Mouse (Mus musculus): ENCODE results near the gene Cep128.
"Not testable (repeated sequence)": the region's sequence is repeated elsewhere in the genome, so short reads cannot be mapped to it uniquely, and the experiment has no call there.

Gene Cep128

DNA sequence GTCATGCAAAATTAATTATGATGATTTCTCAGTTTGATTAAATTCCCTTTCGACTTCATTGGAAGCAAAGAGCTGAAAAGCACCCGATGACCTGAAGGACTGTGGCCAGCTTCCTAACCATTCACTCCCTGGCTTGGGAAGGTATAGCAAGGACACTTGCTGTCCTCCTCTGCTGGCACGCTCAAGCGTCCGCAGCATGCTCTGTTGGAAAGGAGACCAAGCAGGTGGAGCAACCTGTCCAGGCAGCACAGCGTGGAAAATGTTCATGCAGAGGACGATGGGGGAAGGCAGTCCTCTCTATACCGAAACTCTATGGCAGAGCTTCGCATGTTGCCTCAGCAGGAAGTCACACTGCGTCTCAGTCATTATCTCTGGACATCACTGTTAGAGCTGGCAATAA is 327.3 kb downstream of the Cep128 start:
- DNase-seq = no peak

DNA sequence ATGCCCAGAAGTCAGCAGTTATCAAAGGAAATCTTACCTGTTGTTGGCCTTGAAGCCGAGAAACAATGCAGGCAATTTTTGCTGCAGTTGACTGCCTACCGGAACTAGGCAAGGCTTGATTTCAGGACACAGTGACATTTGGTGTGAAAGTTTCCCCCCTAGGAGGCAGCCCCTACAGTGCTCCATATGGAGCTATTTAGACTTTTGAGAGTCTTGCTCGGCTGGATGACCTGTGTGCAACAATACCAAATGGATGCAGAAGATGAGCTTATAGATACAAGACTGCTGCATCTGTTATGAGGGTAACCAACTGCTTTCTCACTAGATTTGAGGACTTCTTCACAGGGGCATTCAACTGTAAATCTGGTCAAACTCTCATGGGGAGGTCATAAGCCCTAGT is 331.9 kb downstream of the Cep128 start:
- DNase-seq = no peak

DNA sequence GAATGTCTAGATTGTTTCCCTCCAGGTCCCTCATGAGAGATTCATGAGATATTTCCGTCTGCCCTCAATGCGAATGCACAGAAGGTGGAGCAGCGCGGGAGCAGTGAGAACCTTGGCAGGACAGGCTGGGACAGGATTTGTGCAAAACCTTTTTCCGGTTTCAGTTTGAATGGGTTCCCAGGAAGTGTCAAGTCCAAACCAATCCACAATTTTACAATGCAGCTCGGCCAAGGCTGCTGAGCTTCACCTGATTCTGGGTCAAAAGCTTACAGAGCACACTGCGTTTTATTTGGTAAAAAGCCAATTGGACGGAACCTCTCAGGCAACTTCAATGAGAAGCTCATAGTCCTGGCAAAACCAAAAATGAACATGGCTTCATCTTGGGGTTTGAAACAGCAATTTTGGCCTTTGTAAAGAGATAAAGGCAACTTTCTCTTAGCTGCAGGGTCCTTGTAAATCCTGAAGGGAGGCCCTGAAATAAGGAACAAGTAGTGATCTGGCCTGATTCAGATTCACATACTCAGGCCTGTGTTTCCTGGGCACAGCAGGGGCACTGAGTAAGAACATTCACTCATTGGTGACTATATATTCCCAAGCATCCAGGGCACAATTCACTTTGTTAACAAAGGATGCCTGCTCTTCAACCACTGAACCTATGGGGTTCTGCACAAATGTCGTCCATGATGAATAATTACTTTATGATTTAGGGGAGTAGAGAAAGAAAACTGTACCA is 333.4 kb downstream of the Cep128 start:
- DNase-seq = no peak

DNA sequence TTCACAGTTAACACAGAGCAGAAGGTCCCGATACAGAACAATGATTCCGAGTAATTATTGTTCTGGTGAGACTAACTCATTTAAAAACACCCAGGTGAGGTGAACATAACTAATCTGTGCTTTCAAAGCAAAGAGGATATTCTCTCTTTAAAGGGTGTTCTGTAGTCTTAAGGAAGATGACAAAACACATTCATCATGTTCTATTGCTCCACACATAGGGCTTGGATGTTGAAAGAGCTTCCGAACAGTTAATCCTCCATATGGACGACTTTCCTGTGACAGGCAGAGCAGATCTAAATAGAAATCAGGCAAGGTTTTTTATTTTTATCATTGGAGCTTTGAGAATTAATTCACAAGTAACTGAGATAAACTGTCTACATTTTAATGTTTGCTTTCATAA is 342.8 kb downstream of the Cep128 start:
- DNase-seq = no peak

DNA sequence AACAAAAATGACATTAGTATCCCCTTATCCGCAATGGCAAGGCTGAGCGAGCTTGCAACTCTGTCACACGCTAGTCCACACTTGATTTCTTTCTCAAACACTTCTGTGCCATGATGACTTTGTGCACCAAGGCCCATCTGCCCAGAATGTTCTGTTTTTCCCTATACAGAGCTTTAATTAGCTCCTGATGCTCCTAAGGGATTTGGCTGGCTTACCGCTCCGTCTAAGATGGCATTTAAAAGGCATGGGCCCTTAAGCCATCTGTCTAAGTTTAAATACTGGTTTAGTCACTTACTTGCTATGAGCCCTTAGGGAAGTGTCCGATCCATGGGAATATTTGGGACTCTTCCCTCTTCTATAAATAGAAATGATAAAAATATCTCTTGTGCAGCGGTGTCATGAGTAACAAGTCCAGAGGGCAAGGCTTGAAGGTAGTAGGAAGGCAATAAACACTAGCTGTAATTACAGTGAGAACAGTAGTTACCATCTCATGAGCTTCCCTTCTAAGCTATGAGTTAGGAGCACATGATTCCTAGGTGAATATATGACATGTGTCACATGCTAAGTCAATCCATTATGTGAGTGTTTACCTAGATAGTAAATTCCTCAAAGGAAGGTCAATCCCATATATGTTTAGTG is 343.8 kb downstream of the Cep128 start:
- DNase-seq = no peak

DNA sequence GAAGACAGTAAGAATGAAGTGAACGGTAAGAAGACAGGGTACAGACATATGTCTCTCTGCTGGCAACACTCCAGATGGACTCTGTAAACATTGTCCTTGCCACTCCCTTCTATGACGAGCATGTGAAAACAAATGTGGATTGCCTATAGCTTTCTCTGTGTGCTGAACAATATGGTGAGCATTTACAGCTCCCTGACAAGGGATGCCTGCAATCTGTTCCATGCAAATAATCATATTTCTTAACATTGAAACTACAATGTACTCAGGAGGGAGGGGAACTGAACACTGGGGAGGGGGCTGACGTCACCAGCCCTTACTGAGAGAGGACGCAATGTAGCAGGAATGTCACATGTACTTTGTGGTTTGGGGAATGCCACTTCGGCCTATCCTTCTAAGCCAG is 355.1 kb downstream of the Cep128 start:
- no peak for DNase-seq

DNA sequence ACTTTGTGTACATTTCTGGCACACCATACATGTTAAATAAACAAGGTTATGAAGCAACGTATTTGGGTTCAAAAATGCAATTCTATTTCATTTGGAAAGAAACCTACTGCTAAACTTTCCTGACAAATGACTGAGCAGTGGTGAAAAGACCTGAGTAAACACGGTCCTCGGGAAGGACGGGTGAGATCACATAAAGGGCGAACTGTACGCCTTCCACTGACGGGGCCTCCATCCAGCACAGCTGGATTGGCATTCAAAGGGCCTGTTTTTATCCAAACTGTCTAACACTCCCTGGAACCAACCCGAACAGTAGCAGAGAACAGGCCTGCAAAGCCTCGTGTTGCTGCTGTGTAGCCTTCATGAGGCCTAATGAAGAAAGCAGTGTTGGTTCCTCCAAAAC is 356.5 kb downstream of the Cep128 start:
- DNase-seq = no peak

DNA sequence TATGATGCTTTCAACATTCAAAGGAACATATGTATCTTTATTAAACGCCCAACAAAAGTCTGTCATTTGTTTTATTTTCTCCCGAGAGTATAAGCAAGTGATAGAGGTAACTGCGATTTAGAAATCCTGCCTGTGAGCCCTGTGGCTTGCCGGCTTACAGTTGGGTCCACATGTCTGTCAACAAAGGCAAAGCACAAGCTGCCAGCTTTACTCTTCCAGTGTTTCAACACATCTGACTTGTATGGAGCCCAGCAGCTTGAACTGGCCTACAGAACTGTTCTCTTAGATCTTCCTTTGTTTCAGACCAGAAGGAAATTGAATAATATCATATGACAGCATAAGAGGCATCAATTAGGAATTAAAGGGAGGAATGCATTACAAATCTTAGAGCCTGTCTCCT is 357.1 kb downstream of the Cep128 start:
- no peak for DNase-seq

DNA sequence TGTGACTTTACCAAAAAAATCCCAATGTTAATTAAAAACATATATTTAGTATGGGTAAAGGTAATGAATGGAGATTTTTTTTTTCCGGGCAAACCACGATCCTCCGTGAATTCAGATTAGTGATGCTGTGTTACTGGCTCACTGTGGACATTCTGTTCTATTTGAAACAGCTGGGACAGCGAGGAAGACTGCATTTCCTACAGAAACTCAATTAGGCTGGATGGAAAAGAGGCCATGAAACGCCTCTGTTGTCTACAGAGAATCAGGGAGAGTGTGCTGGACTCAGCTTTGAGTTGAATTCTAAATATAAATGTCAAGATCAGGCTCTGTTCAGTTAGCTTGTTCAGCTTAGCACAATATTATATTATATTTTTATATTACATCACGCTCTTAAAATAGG is 369.1 kb downstream of the Cep128 start:
- no peak for DNase-seq

DNA sequence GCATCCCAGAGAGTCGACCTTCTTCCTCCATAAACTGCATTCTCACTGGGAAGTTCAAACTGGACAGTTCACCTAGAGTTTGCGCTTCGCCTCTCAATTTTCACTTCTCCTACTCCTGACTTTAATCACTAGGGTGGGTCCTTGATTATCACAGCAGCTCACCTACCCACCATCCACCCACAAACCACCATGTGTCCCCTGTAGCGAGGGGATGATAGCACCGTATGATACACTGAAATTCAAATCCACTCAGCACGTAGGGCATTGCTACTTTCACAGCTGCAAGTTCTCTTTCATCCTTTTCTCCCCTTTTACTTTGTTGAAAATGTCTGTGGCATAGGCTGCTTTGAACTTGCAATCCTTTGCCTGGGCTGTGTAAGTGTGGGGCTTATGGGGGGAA is 371.2 kb downstream of the Cep128 start:
- no peak for DNase-seq

DNA sequence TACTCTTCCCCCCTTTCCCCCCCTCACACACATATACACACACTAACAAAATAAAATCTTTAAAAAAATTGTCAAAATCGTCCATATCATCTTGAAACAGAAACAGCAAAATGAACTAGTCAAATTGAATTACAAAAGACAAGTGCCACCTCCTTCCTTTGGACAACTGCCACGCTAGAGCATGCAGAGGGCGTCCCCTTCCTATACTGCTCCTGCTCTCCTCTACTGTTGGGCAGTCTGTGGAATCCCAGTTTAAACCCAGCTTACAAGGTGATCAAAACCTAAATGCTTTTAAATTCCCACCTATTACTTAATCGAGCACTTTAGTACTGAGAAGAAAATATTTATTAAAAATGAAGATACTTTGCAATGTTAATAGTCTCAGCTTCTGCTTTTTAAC is 372.0 kb downstream of the Cep128 start:
- DNase-seq = no peak

DNA sequence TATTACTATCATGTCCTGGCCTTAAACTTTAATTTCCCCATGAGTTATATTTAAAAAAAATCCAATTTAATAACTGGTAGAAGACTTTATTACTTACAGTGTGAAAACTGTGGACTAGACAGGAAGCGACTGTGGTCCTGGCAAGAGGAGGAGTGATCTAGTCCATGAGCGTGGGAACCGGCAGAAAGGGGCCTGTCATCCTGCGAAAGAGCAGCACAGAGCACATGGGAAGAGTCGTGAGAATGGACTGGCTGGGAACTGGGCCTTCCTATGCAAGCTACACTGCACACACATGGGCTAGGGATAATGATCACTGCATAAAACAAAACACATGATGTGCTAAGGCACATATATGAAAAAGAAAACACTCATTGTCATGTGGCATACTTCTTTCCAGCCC is 375.5 kb downstream of the Cep128 start:
- DNase-seq = no peak

DNA sequence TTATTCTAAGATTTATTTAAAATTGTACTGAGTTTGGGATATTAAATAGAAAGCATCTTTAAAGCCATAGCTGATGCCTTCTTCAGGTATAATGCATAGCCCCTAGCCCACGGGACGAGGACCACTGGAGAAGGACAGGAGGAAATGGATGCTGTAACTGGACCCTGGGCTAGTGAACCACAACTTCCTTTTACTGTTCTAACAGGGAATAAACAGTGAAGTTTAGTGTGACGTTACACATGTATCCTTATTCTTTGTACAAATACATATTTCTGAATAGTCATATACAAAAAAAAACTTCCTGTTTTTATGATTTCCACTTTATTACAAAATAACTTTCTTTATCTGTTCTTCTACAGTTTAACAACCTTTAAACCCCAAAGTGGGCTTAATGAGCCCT is 376.0 kb downstream of the Cep128 start:
- no peak for DNase-seq

DNA sequence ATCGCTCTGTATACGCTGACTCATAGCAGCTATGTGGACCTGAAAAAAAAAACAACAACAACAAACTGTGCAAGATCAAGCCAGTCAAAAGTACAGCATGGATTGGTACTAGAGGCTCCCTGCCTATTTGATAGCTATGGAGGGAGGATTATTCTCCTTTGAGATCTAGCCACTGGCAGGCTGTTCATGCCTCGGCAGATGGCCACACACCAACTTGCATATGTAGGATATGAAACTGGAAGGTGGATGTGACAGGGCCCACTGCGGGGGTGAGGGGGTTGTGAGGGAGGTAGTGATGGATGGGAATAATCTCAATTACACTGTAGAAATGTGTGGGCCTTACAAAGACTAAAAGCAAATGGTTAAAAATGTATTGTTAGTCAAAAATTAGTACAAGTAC is 386.7 kb downstream of the Cep128 start:
- no peak for DNase-seq

DNA sequence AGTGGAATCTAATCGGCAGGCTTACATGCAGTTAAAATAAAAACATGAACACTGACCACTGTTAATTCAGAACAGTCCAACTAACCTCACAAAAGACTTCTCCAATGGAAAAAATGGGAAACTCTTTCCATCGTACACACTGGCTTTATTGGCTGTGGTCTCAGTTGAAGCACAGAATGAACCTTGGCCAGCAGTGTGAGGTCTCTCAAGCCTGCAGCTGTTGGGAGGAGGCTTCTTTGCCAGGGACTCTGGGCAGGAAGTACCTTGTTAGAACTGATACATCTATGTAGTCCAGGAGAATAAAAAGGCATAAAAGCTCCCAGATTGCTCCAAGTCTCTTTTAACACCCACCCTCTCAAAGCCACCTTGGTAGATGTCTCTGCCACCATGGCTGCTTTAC is 390.9 kb downstream of the Cep128 start:
- no peak for DNase-seq

DNA sequence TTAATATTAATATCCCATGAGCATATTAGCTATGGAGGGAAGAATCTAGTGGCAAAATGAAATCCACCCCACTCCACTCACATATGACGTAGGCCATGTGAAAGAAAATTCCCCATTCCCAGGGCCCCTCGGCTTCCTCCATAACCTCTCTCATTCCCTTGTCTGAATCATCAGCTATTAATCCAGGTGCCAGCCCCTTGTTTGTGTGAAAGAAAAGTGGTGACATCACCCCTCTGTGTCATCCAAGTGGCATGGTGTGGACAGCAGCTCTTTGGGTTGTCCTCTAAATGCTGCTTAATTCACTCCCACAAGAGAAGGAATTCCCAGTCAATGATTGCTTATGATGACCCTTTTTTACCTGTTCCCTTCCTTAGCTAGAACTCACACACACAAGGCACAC is 396.4 kb downstream of the Cep128 start:
- no peak for DNase-seq

DNA sequence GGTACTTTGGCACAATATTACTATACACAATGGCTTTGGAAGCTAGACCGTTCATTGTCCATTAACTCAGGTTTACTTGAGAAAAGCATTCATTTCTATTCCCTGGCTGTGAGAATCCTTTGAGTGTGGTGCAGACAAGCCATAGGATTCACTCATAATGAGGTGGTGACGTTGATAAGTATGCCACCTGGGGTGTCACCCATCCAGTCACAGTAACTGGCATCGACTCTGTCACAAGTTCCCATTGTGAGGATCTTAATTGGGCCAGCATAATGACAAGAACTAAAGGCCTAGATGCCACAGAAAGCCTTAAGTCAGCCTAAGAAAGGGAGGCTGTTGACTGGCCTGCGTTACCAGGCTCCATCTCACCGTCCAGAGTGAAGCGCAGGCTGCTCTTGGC is 396.9 kb downstream of the Cep128 start:
- no peak for DNase-seq

DNA sequence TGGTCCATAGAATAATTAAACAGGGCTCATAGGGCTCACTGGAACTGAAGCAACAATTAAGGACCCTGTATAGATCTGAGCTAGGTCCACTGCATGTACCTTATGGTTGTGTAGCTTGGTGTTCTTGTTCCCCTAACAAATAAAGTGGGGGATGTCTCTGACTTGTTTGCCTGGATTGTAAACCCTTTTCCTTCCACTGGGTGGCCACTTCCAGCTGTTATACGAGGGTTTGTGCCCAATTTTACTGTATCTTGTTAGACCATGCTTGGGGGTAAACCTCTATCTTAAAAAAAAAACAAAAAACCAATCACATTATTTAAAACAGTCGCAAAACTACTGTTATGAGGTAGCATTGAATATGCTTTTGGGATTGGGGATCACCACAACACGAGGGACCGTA is 402.2 kb downstream of the Cep128 start:
- DNase-seq = no peak

DNA sequence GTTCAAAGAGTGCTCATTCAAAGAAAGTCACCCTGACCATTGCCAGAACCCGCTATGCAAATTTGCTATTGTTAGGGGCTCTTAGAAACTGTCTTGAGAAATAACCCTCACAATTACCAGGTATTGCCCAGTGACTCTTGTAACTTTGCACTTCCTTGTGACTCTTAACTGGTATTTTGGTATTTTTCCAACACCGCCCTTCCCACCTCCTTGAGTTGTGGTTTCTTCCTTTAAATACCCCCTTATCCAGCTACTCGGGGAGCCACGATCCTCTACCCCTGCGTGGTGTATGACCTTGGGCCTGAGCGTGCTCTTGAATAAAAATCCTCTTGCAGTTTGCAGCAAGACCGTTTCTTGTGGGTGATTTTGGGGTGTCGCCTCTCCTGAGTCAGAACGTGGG is 407.8 kb downstream of the Cep128 start:
- not testable (repeated sequence) for DNase-seq

DNA sequence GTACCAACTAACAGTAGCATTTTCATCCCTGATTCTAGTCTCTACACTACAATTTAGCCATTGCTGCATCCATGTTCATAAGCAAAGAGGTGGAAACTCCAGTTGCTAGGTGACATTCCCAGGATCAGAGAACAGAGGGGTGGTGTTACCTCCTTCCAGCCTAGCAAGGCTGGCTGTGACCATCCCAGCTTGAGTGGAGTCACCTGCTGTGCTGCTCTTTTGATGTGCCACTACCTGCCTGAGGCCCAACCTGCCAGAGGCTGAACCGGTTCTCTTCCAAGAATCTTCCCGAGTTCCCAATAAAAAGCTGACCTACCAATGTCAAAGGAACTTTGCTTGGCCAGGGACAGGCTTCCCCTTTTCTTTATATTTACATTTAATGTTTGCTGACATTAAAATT is 408.8 kb downstream of the Cep128 start:
- DNase-seq = no peak

DNA sequence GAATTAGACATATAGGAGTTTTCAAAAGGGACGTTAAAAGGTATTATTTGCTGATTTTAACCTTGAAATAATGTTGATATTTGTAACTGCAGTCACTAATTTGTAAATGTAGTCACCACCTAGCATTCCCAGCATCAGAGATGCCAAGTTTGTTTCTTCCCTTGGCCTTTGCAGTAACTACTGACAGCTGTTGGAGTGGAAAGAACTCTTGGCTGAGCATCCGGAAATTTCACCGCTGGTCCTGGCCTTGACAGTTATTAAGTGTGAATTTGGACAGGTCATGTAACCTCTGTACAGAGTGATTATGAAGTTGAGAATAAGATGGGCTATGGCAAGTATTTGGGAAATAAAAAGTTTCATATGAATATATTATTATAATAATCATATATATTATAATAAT is 413.1 kb downstream of the Cep128 start:
- DNase-seq = no peak

DNA sequence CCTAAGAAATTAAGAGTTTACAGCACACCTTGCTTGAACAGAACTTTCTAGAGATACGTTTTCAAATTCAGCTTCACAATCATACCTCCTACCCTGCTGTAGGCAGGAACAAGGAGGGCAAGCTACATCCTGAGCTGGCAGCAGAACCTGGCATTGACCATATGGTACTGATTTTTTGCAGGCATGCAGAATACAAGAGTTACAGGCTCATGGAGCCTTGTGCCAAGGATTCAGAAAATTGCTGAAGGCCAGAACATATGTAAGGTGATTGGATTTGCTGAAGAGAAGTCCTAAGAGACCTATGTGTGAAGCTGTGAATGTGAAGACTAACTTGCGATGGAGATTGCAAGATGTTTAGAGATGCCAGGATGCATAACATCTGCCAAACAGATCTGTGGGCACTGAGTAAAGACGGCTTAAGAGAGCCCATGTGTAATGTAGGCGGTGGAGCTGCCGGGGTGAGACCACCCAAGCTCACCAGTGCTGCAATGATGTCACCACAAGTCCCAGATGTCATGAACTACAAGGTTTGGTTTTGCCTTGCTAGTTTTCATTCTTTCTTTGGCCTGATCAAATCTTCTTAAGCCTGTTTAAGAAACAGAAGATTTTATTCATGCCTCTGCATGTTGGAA is 422.7 kb downstream of the Cep128 start:
- no peak for DNase-seq

DNA sequence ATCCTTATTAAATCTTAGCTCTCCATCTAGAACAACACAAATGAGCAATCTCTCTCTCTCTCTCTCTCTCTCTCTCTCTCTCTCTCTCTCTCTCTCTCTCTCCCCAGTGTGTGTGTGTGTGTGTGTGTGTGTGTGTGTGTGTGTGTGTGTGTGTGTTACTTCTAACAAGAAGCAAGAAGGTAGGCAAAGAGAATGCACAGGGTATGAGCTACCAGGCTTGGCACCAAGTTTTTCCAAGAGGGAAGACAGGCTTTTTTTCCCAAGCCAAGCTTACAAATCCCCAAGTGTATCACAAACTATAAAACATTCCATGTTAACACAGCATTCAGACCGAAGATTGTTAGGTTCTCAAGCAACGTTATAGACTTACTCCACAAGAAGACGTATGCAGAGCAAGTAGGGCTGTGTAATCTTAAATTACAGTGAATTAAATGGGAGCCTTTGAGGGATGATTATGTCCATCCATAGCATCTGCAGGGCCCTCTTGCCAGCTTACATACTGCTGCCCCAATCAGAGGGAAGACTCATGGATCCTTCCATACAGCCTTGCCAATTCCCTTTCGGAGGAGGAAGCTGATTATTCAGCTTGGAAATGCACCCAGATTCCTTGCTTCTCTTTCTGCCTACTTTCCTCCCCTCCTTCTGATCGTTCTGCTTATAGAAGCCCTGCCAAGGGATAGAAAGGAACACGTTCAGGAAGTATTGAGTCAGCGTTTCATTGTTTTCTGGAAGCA is 429.3 kb downstream of the Cep128 start:
- no peak for DNase-seq

Data from kidney, postnatal 10 days (tissue).